Mouse (Mus musculus): ENCODE data around the gene Stra6l.

Gene Stra6l

DNA sequence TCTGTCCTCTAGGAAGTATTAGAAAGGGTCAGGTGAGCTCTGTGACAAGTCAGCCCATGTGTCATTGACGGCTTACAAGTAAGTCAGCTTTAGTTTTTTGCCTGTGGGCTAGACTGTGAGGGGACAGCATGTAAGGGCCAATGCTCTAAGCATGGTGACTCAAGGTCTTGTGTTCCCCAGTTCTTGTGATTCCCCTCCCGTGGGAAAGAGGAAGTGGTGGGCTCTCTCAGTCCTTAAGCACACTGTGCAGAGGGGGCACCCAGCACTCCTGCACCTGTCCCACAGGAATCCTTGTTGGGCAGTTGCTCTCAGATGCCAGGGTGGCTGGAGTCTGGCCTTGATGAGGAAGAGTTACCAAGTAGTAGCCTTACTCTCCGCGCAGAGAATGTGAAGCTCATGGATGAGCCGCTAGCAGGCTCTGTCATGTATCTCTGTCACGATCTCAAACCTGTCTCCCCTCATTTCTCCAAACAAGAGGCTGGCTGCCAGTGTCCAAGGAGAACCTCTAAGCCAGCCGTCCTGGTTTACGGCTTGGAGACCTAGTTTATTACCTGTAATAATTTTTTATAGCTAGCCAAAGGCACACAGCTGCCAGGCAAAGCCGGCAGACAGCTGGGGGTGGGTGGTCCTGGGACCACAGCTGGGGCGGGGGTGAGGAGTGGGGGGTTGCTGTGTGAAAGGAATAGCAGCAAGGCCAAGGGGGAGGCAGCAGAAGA lies at the start of gene Stra6l:
TSS of gene Stra6l (plus strand) at position 556 of the 716 bp plus-strand sequence.
- DNase-seq: no peak

DNA sequence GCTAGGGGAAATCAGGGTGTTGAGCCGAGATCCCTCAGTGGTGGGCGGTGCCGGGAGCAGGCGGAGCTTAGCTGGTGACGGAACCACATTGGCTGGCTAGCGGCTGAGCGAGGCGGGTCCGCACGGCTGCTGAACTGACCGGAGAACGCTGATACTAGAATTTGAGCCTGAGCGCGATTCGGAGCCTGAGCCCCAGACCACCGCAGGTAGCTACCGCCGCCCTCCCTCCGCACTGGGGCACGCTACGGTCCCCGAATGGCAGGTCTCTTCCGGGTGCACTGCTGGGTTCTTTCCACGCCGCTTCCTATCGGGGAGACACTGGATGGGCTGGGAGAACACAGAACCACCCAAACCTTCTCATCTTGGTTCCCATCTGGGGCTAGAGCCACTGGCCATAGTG lies 49.5 kb upstream of the Stra6l start, which contains the start of gene Aldh1b1:
TSS of gene Aldh1b1 (plus strand) at position 59 of the 400 bp plus-strand sequence.
- DNase-seq: peak; percentile 84

DNA sequence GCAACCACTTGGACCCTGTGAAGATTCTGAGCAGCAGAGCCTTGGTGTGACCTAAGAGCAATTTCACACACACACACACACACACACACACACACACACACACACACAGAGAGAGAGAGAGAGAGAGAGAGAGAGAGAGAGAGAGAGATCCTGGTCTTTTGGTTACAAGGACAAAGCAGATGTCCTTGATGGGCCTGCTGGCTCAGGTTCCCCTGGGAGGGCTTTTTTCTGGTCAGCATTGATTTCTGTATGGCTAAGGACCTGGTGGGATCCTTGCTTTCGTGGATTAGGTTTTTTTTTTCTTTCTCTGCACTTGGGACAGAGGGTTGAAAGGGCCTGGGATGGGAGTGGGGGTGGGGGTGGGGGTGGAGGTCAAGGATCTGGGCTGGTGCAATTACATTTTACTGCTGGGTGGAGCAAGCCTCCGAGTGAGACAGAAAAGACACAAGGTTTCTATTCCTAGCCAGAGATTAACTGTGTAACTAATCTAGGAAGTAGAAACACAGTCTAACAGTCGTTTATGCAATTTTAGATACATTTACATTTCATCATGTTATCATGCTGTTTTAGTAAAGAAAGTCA lies 48.4 kb upstream of the Stra6l start:
- no peak for DNase-seq

DNA sequence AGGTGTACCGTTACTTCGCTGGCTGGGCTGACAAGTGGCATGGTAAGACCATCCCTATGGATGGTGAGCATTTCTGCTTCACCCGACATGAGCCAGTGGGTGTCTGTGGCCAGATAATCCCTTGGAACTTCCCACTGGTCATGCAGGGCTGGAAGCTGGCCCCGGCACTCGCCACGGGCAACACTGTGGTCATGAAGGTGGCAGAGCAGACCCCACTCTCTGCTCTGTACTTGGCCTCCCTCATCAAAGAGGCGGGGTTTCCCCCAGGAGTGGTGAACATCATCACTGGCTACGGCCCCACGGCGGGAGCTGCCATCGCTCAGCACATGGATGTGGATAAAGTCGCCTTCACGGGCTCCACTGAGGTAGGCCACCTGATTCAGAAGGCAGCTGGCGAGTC lies 45.6 kb upstream of the Stra6l start:
- DNase-seq: no peak

DNA sequence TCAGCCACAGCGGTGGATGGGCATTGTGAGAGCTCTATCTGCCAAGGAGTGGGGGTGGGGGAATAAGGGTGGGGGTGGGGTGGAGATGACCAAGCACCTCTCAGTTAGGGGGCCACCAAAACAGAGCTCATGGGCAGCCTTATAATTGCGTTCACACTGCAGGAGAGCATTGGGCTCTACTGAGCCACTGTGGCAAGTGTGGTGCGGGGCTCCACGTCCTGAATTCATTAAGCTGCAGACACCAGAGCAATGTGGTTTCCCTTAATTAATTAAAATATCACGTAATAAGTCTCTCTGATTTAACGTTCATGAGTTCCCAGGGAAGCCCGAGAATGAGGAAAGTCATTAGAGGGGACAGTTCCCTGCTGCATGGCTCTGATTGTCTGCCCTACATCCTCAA lies 40.4 kb upstream of the Stra6l start:
- DNase-seq: no peak

DNA sequence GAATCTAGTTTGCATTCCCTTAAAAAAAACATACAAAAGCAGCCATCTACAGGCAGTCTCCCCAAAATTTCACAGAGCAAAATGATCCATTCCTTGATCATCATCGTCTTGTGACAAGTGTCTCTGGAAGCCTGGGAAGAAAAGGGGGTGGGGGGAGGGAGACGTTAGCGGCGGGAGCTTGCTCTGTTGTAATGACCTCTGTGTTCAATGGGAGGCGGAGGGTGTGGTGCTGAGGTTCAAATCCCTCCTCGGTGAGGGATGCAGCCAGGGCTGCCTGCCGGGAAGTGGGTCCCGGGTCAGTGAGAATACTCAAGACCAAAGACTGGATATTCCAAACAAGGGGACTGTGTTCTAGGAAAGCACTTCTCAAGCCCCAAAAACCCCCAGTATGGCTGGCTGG lies 37.2 kb upstream of the Stra6l start:
- no peak for DNase-seq

DNA sequence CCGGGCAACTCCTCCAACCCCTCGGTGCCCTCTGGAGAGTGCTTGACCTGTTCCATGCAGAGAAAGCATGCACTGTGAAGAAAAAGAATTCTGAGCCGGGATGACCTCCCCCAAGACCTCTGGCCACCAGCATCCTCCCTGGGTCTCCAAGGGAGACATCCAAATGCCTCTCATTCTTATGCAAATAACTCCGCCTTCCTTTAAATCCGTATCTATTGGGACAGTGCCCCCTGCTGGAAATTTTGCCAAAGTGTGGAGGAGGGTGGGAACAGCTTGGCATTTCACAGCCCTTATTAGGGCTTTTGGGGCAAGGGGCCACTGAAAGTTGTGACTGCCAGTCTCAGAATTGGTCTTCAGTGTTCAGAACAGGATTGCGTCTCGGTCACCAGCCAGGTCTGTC lies 32.9 kb upstream of the Stra6l start:
- DNase-seq: peak; percentile 75

DNA sequence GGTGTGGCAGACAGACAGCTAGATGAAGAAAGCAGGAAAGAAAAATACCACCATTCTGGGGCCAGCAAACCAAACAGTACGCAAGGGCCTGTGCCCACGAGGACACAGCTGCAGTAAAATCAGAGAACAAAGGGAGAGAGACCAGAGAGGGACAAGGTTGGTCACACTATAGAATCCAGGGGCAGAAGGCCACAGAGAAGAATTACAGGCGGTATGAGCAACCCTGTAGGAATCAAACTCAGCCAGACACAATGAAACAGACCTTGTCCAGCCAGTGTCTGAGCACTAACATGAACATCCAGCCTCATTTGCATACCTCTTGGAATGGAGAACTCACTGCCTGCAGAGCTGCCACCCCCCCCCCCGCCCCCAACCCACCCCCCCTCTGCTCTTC lies 29.7 kb upstream of the Stra6l start:
- DNase-seq: no peak

DNA sequence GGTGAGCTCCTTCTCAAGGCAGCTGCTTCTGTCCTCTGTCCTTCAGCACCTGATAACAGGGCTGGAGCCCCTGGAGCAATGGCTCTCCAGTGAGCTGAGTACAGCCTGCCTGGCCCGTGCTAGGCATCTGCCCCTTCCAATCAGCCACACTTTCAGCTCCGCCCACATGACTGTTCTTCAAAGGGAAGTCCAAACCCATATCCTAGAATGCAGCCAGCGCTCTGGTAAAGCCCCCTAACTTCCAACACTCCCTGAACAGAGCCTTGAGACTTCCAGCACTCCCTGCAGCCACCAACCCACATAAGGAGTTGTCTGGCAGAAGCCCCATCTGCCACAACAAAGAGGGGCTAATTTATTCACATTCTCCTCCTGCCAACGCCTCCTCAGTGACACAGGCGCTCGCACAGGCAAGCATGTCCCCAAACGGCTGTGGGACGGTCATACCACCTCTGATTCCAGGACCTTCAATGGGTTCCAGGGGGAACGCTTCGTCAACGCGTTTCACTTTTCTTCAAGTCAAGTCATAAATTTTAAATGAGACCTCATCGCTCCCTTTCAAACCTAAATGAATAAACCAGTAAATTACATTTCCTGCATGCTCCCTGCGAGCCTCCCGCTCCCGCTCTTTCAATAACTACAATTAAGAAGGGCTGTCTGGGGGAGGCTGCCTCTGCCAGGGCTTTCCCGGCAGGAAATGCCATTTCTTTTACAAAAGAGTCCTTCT lies 29.1 kb upstream of the Stra6l start:
- peak; percentile 44 for DNase-seq

DNA sequence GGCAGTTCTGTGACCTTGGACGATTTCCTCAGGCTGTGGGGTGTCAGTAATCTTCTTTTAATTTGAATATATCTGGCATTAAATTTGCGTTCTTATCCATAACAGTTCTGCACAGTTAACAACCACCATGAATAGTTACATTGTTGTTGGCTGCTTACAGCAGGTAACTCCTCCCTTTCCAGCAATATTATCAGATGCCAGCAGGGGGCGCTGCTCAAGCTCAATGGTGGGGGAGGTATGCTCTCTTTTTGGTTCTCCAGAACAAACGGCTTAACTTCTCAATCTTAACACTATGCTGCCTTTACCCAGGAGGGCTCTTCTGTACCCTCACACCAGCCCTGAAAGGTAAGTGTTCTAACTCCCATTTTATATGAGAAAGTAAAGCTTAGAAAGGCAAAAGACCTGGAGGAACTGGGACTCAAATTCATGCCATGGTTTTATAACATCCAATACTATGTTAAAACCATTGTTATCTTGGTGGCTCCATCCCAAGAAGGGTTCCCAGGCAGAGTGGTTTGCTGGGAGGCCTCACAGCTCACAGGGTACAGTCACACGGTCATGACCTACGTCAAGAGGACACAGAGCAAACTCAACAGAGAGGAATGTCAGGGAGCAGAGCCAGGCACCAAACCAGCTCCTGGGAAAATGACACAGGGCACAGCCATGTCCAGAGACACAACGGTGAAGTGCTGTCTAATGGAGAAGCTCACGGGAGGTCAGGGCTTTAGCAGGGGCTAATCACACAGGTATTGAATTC lies 28.2 kb upstream of the Stra6l start:
- peak; percentile 77 for DNase-seq

DNA sequence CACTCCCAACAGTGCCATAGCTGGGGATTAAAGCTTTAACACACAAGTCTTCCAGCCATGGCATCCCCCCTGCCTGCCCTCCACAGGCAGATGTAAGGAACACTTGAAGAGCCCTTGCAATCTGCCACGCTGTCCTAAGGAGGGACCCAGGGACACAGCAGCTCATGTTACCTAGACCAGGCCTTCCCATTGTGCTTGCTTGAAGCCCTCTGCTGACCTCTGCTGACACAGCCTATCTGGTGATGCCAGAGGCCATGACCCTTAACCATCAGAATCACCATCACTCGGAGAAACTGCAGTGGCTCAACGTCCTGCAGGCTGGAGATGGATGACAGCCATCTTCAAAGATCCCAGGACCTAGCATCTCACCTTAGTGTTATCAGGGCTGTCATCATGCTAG lies 26.5 kb upstream of the Stra6l start:
- DNase-seq: no peak

DNA sequence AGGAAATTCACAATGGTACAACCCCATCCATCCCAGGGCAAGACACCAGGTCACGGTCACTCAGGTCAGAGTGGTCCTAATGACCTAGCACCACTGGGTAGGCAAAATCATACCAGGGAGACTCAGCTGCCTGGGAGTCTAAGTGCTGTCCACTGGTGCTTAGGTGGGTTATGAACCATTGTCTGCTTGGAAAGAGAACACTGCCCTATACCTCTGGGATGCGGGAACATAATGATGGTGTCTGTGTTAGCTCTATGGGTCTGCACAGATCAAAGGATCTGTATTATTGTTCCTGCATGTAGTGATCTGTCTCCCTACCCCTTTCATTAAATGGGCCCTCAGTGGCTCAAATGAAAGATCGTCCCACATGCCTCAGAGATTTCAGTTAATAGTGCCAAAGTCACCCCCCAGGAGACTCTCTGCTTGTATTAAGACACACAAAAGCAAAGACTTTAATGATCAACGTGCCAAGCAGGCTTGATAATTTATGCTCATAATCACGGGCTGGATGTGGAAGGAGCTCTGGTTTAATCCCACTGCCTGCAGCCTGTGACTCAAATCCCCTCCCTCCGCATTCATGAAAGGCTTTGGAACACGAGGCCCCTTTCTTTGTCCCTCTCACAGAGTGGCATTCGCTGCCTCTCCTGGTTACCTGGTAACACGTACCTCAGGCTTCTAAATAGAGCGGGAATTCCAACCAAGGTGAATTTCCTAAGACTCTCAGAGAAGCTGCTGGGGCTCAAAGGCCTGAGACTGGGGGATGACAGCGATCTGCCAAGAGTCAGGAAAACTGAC lies 25.5 kb upstream of the Stra6l start:
- DNase-seq: no peak

DNA sequence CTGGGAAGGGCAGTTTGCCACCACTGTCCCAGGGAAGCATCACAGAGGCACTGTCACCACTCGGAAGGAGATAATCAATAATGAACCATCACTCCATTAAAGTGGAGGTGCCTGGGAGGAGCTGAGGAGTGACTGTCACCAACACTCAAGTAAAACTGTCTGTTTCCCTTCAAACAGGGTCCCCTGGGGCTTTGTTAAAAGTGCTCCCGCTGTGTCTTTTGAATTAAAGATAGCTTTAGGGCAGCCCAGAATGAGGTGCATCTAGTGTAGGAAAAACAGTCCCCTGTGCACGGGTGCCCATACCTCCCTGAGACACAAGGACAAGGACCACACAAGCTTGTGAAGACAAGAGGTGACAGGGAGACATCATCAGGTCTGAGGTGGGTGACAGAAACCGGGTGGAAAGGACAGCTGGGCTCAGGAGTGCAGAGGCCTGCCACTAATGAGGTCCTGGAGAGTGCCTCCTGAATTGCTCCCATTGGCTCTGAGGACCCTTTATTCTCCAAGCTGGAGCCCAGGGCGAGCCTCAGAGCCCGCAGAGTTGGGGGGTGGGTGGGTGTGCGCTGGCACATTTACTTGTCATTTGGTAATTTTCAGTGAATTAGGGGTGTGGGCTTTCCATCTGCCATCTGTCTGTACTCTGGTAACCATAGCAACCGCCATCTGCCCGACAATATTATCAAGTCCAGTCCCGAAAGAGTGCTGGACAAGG lies 24.3 kb upstream of the Stra6l start:
- DNase-seq: no peak

DNA sequence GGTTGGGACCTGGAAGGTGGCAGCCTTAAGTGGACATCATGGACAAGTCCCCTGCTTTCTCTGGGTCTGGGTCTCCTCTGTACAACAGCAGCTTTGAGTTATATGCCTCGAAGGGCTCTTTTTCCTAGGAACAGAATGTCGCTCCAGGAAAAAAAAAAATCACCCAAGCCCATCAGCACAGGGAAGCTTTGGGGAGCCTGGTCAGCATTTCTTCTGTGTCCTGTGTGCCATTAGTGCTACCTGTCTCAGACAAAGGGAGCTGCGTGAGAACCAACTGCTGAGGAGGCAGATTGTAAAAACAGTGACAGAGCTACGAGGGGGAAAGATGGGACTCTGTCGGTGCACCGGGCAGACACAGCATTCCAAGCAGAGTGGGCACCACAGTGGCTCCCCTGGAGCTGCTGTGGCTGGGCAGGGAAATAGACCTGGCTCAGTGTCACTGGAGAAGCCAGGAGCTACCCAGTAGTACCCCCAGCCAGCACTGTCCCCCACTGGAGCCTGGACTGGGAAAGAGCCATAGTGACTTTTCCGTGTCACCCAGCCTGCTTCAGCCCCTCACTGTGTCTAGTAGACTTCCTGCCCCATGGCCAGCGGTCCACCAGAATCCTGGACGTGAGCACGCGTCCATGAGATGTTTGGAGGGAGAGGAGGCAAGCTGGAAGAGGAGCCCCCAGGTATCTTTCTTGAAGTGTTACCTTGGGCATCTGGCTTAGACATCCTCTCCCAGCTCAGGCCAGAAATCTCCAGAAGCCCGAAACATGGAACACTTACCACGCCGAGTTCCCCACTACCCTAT lies 23.5 kb upstream of the Stra6l start:
- DNase-seq: no peak

DNA sequence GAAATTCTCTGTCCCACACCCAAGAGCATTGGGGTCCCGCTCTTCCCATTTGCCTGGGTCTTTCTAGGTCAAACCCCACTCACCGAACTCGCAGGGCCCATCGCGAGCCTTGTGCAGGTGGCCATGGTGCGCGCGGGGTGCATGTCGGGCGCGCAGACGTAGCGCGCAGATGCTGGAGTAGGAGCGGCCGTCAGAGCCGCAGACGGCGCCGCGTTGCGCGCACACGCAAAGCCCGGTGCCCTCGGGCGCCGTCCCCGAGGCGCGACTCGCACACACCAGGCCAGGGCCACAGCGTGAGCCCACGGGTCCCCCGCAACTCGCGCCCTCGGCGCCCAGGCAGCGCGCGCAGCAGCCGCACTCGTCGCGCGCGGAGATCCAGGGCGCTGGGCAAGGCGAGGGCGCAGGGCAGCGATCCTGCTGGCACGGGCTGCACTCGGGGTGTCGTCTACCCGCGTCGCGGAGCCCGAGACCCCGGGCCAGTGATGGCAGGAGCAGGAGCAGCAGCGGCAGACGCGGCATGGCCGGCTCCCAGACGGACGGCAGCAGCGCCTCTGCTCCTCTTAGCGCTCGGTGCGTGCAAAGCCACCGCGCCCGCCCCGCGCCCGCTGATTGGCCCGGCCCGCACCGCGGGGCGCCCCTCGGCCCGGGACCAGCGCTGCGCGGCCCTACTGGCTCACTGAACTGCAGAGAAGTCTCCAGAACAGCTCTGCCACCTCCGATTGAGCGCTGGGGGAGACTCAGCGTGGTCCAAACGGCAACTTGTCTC lies 22.0 kb upstream of the Stra6l start, which contains the start of gene Igfbpl1:
TSS of gene Igfbpl1 (minus strand) at position 649 of the 766 bp plus-strand sequence.
- peak; percentile 19 for DNase-seq

DNA sequence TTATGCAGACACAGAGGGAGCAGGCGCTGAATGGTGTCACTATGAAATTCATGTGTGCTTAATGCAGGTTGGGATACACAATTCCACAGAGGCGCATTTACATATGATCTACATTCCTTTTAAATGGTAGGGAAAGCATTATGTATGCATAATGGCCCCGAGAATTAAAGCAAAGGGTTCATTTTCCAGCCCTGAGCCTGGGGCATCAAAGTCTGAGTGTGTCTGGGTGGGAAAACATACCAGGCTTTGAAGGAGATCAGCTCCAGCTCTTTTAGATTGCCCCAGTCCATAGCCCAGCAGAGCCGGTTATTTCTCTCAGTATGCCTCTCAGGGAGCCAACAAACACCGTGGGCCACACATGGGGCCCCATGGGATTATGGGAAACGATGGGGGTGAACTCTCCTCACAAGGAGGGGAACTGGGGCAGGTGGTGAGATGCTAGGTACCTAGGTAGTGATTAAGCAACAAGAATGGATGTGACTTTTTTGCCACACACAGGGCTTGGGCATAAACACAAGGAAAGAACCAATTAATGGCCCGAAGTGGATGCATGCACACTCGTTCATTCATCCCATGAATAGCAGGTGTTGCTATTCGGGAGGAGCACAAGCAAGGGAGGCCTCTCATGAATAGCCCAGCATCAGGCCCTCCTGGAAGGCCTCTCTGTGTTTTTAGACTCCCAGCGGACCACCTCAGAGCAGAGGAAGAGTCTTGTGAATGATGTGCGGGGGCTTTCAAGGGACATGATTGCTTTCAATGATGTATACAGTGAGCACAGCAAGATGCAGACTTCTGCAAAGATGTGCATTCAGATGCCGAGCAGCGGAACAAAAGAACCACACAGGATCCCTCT lies 18.3 kb upstream of the Stra6l start:
- DNase-seq: no peak

DNA sequence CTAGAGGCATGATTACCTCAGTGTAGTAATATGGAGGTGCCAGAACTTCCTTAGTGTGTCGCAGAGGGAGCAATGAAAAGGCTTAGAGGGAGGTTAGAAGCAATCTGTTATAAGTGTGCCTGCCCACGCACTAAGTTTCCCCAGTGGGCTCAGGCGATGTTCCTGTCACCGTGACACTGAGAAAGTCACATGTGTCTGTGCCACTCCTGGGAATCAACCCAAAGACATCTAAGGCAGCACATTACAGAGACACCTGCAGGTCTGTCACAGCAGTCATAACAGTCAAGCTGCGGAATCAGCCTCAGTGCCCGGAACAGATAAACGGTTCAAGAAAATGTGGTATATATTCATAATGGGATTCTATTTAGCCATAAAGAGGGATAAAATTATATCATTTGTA lies 16.5 kb upstream of the Stra6l start:
- no peak for DNase-seq

DNA sequence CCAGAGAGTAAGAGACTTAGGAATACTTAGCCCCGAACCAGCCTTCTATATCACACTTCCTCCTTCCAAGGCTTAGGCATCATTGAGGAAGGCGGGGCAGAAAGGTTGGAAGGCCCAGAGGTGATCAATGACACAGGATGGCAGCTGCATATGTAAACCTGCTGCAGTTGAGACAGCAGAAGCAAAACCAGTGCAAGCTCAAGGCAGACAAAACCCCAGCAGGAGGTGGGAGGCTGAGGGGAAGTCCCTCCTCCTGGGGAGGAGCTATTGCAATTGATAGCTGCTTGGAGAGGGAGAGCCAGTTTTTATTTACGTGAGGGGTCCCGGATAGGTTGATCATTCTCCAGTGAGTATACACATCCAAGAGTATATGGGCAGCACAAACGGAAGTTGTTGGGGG lies 15.0 kb upstream of the Stra6l start:
- no peak for DNase-seq

DNA sequence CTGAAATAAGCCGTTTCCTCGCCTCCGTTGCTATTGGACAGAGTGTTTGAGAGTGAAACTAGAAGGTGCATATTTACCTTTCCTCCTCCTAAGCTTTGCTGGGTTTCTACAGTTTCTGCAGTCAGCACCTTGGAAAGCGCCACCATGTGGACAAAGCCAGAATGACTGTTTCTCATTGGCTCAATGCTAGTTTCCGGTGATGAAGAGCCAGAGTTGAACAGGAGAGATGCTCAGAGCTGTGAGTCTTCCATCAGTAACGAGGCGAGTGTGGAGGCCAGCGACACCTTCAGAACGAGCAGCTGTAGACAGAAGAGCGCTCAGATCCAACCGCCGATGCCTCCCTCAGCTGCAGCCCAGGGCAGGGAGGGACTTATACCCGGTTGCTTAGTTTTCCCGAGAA lies 4.1 kb upstream of the Stra6l start:
- peak; percentile 46 for DNase-seq
